10 mouse cellular contexts compared by ENCODE assay signal in the genomic region with DNA sequence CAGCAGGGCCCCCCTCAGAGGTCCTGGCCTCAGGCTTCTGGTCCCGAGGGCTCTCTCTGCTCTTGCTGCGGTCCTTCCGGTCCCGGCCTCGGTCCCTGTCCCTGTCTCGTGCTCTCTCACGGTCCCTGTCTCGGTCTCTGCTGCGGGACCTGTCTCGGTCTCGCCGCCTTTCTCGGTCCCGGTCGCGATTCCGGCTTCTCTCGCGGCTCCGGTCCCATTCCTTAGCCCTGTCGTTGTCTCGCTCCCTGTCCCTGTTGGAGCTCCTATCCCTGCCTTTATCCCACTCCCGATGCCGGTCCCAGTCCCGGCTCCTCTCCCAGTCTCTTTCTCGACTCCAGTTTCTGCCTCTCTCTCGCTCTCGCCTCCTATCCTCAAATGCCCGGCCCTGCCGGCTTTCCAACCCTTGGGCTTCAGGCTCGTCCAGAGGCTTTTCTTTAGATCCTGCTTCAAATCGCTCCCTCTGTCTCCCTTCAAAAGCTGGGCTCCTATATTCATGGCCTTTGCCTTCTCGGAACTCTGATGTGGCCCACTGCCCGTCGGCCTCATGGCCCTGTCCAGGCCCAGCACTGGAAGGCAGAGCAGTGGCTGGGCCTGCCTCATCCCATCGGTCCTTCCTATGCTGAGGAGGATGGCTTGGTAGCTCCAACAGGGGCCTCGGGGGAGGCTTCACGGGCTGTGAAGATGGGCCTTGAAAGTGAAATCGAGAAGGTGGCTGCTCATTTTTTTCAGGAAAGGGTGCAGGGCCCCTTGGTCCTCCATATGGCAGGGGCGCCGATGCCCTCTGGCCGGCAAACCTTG. TPM values are rescaled to one million over a fixed set of nuclear protein-coding genes. Genes with fewer than 3 reads are reported as not detected.
DNase-seq lines count a peak whose midpoint lies in the region; ATAC-seq lines count a peak whose summit lies in the region.
"Had no signal": no experiment of that assay in that cellular context is flagged by ENCODE, and none has a peak within 500 bp of the region (broad histone marks: within the 10 kb centered on the region; RNA-seq: fewer than 3 reads in every experiment).

No protein-coding gene starts in this region.

- intact Hi-C loops in left cerebral cortex, postnatal 14 days (cut with DNase I): loop anchor here (5.0 kb wide), 1 partner anchor 77 kb away; the partner anchor contains the start of gene Mrgbp
- intact Hi-C loops in left cerebral cortex, postnatal 25 days (cut with DNase I): no loop called here

- H3K9ac ChIP-seq in heart, embryonic 14.5 days (ENCODE audit: low read length): peak overlapping the region; percentile 64
- peak overlapping the region; percentile 37 for H3K9ac ChIP-seq in hindbrain, embryonic 11.5 days (ENCODE audit: low read depth, low read length)
- peak overlapping the region; percentile 61 for H3K9ac ChIP-seq in midbrain, embryonic 12.5 days (replicated peaks)

- no peaks in the 10 kb centered on the region; a peak in 1 of 4 replicates for H3K4me1 ChIP-seq in heart, embryonic 14.5 days (ENCODE audit: control insufficient read depth in 2 of 2, insufficient read depth in 2 of 2, low read length in 2 of 2)
- H3K4me1 ChIP-seq in hindbrain, embryonic 11.5 days (replicated peaks; ENCODE audit: control insufficient read depth, insufficient read depth, low read length): peaks cover 4% of the 10 kb centered on the region
- peaks cover 19% of the 10 kb centered on the region for H3K4me1 ChIP-seq in midbrain, embryonic 12.5 days

- no peaks in the 10 kb centered on the region for H3K9me3 ChIP-seq in heart, embryonic 14.5 days (ENCODE audit: control insufficient read depth, low read length)
- H3K9me3 ChIP-seq in hindbrain, embryonic 11.5 days (ENCODE audit: control insufficient read depth, low read length): no peaks in the 10 kb centered on the region
- H3K9me3 ChIP-seq in midbrain, embryonic 12.5 days: no peaks in the 10 kb centered on the region

- H3K36me3 ChIP-seq in heart, embryonic 14.5 days (ENCODE audit: control insufficient read depth, insufficient read depth, low read length): peaks cover 30% of the 10 kb centered on the region
- H3K36me3 ChIP-seq in hindbrain, embryonic 11.5 days (ENCODE audit: control insufficient read depth, insufficient read depth, low read length): no peaks in the 10 kb centered on the region
- H3K36me3 ChIP-seq in midbrain, embryonic 12.5 days: peaks cover 25% of the 10 kb centered on the region

- no peak for ATAC-seq in heart, embryonic 14.5 days (ENCODE audit: insufficient number of reproducible peaks, insufficient read depth, low FRiP score, low read depth)
- ATAC-seq in hindbrain, embryonic 11.5 days (ENCODE audit: low FRiP score): peak; percentile 36; the same call in 1 of the 2 replicates
- peak; percentile 52; the same call in 1 of the 2 replicates for ATAC-seq in midbrain, embryonic 12.5 days (ENCODE audit: low FRiP score, low read depth)
- ATAC-seq: Patski had no signal

- WGBS in heart, embryonic 14.5 days: 34% methylated on average over 42 of the region's 42 CpGs
- WGBS in hindbrain, embryonic 11.5 days: 32% methylated on average over 42 of the region's 42 CpGs
- 29% methylated on average over 42 of the region's 42 CpGs for WGBS in midbrain, embryonic 12.5 days

- H3K4me3 ChIP-seq in heart, embryonic 14.5 days (ENCODE audit: control insufficient read depth in 1 of 2, insufficient read depth in 1 of 2, low read depth in 1 of 2, low read length in 2 of 2): peak overlapping the region; percentile 0 to 14; a peak in 3 of 4 replicates
- 0 out of 2 replicates have a peak overlapping the region, but pooled peaks have one; percentile 6 for H3K4me3 ChIP-seq in hindbrain, embryonic 11.5 days (ENCODE audit: low read depth, low read length)
- H3K4me3 ChIP-seq in midbrain, embryonic 12.5 days: peak overlapping the region; percentile 15

- no peak overlapping the region for H3K27ac ChIP-seq in heart, embryonic 14.5 days (replicated peaks in 1 of 2; ENCODE audit: control insufficient read depth in 1 of 2, insufficient read depth in 1 of 2, low read depth in 2 of 2, low read length in 2 of 2)
- H3K27ac ChIP-seq in hindbrain, embryonic 11.5 days (ENCODE audit: low read depth, low read length): 0 out of 2 replicates have a peak overlapping the region, but pooled peaks have one; percentile 42
- 0 out of 2 replicates have a peak overlapping the region, but pooled peaks have one; percentile 20 for H3K27ac ChIP-seq in midbrain, embryonic 12.5 days (replicated peaks)

- peak overlapping the region; percentile 59 for H3K4me2 ChIP-seq in heart, embryonic 14.5 days (ENCODE audit: low read length)
- H3K4me2 ChIP-seq in hindbrain, embryonic 11.5 days (replicated peaks; ENCODE audit: low read depth, low read length): peak overlapping the region; percentile 41
- peak overlapping the region; percentile 45 for H3K4me2 ChIP-seq in midbrain, embryonic 12.5 days (replicated peaks)

- no peak for DNase-seq in heart, postnatal 4 days
- peak; percentile 32 for DNase-seq in cerebellum, adult 9-11 months
- DNase-seq in hindbrain, embryonic 11.5 days (ENCODE audit: low spot score): peak; percentile 38
- DNase-seq in left cerebral cortex, postnatal 14 days (ENCODE audit: low spot score in 2 of 2): no peak
- DNase-seq in frontal cortex, postnatal 25 days (ENCODE audit: low spot score in 2 of 2): no peak
- DNase-seq in left cerebral cortex, postnatal 25 days (ENCODE audit: low spot score in 2 of 2): no peak

- H3K27me3 ChIP-seq in heart, embryonic 14.5 days (ENCODE audit: control insufficient read depth, insufficient read depth, low read length): no peaks in the 10 kb centered on the region
- no peaks in the 10 kb centered on the region for H3K27me3 ChIP-seq in hindbrain, embryonic 11.5 days (ENCODE audit: control insufficient read depth, insufficient read depth, low read length)
- H3K27me3 ChIP-seq in midbrain, embryonic 12.5 days: no peaks in the 10 kb centered on the region
- H3K27me3 ChIP-seq: Patski had no signal

RNA-seq across cellular contexts. Expression of gene Tcfl5, which starts 17.0 kb away (rescaled TPM):
- not detected in 2 replicates for polyA plus RNA-seq in heart, embryonic 14.5 days (2014; fragmentation: Nextera tagmentation; extraction: Ambion mirVana)
- under 1 TPM; 0.20 to 0.26 TPM for total RNA-seq in heart, postnatal 4 days (2021)
- polyA plus RNA-seq in hindbrain, embryonic 11.5 days (2014; fragmentation: Nextera tagmentation; extraction: Ambion mirVana): 0.38 and 0.60 TPM in 2 replicates
- polyA plus RNA-seq in midbrain, embryonic 12.5 days (2016; fragmentation: Nextera tagmentation; extraction: Ambion mirVana): 0.24 TPM in 1 of 2 replicates, not detected in the other
- total RNA-seq in left cerebral cortex, postnatal 14 days (2021): 1 to 10 TPM; 2.5 to 3.3 TPM
- 1 to 10 TPM; 1.5 to 1.7 TPM for total RNA-seq in left cerebral cortex, postnatal 25 days (2021)
- total RNA-seq: hematopoietic stem cell, adult 5-6 weeks had no signal
- polyA plus RNA-seq: Patski had no signal

RNA-seq across cellular contexts. Expression of gene Dido1, which starts 50.2 kb away (rescaled TPM):
- polyA plus RNA-seq in heart, embryonic 14.5 days (2014; fragmentation: Nextera tagmentation; extraction: Ambion mirVana): 16.4 and 18.9 TPM in 2 replicates
- total RNA-seq in heart, postnatal 4 days (2021): 10 to 100 TPM; 40.5 to 44.0 TPM
- polyA plus RNA-seq in hindbrain, embryonic 11.5 days (2014; fragmentation: Nextera tagmentation; extraction: Ambion mirVana): 29.5 and 39.7 TPM in 2 replicates
- polyA plus RNA-seq in midbrain, embryonic 12.5 days (2016; fragmentation: Nextera tagmentation; extraction: Ambion mirVana): 41.4 and 43.6 TPM in 2 replicates
- 10 to 100 TPM; 56.6 to 57.7 TPM for total RNA-seq in left cerebral cortex, postnatal 14 days (2021)
- total RNA-seq in left cerebral cortex, postnatal 25 days (2021): 10 to 100 TPM; 54.3 to 55.6 TPM

RNA-seq across cellular contexts. Expression of gene Gid8, which starts 50.4 kb away (rescaled TPM):
- 49.0 and 50.5 TPM in 2 replicates for polyA plus RNA-seq in heart, embryonic 14.5 days (2014; fragmentation: Nextera tagmentation; extraction: Ambion mirVana)
- total RNA-seq in heart, postnatal 4 days (2021): 10 to 100 TPM; 68.5 to 69.9 TPM
- 59.6 and 70.0 TPM in 2 replicates for polyA plus RNA-seq in hindbrain, embryonic 11.5 days (2014; fragmentation: Nextera tagmentation; extraction: Ambion mirVana)
- polyA plus RNA-seq in midbrain, embryonic 12.5 days (2016; fragmentation: Nextera tagmentation; extraction: Ambion mirVana): 54.6 and 59.2 TPM in 2 replicates
- total RNA-seq in left cerebral cortex, postnatal 14 days (2021): 10 to 100 TPM; 61.8 to 63.6 TPM
- total RNA-seq in left cerebral cortex, postnatal 25 days (2021): 10 to 100 TPM; 62.4 to 64.9 TPM

Comparison
In these comparisons a context has a peak if more than half of its experiments do, and no peak if none do; other contexts are left out.
1. H3K27ac ChIP-seq: peak in hindbrain, embryonic 11.5 days (single experiment) and midbrain, embryonic 12.5 days (single experiment); none in heart, embryonic 14.5 days (0 of 2).
2. DNase-seq: peak in cerebellum, adult 9-11 months (single experiment) and hindbrain, embryonic 11.5 days (single experiment); none in heart, postnatal 4 days (single experiment), left cerebral cortex, postnatal 14 days (0 of 2), frontal cortex, postnatal 25 days (0 of 2) and left cerebral cortex, postnatal 25 days (0 of 2).
3. Peak in every context shown above with its lines, with median percentiles within 50 percentile points of each other: H3K4me2 ChIP-seq, H3K4me3 ChIP-seq and H3K9ac ChIP-seq.